ENCODE assay signal across 8 mouse cellular contexts in the genomic region with DNA sequence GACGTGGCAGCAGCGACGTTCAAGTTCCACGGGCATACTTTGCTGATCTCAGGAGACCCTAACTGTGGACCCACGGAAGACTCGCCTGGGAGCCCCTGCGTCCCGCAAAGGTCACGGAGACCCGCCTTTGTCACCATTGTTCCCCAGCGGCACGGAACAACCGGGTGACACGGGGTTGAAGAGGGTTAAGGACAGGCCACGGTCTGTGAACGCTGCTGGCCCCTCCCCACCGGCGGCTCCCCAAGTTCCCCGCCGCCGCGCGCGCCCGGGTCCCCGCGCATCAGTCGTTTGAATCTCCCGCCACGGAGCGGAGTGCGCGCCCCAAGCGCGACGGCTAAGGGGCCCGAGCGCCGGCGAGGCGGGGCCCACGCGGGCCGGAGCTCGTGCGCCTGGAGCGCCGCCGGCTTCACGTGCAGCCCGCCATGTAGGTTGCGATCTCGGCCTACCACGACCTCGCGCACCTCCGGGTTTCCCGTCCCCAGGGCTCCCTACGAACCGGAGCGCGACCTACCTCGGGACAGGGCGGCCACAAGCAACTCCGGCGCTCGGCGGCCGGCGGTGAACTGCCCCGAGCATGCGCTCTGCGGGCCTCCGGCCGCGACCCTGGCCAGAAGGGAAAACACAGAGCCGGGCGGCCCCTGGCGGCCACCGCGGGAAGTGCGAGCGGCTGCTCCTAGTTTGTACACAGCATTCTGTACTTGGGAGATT. TPM values are rescaled to one million over a fixed set of nuclear protein-coding genes. Genes with fewer than 3 reads are reported as not detected.
DNase-seq lines count a peak whose midpoint lies in the region; ATAC-seq and TF ChIP-seq lines count a peak whose summit lies in the region.

No protein-coding gene starts in this region.

- peak overlapping the region; percentile 92 for H3K9ac ChIP-seq in ES-Bruce4 (ENCODE audit: low read depth, poor library complexity, severe bottlenecking)
- peak overlapping the region; percentile 87 for H3K9ac ChIP-seq in forebrain, embryonic 13.5 days
- peak overlapping the region; percentile 90 for H3K9ac ChIP-seq in liver, embryonic 16.5 days (ENCODE audit: low read depth, low read length)
- H3K9ac ChIP-seq in neural tube, embryonic 12.5 days = peak overlapping the region; percentile 87
- peak overlapping the region; percentile 80 for H3K9ac ChIP-seq in stomach, postnatal 0 days (ENCODE audit: low read length)

- WGBS in forebrain, embryonic 13.5 days = under 1% methylated on average over 72 of the region's 83 CpGs
- 0% methylated on average over 83 of the region's 83 CpGs for WGBS in liver, embryonic 16.5 days (ENCODE audit: insufficient replicate concordance)
- WGBS in neural tube, embryonic 12.5 days = under 1% methylated on average over 83 of the region's 83 CpGs
- under 1% methylated on average over 79 of the region's 83 CpGs for WGBS in stomach, postnatal 0 days

- H3K9me3 ChIP-seq in ES-Bruce4 (replicated peaks; ENCODE audit: control insufficient read depth, insufficient read depth, low read length, poor library complexity, severe bottlenecking) = no peaks in the 10 kb centered on the region
- H3K9me3 ChIP-seq in forebrain, embryonic 13.5 days (replicated peaks) = no peaks in the 10 kb centered on the region
- H3K9me3 ChIP-seq in liver, embryonic 16.5 days (replicated peaks; ENCODE audit: control insufficient read depth, low read length) = no peaks in the 10 kb centered on the region
- no peaks in the 10 kb centered on the region for H3K9me3 ChIP-seq in neural tube, embryonic 12.5 days
- no peaks in the 10 kb centered on the region for H3K9me3 ChIP-seq in stomach, postnatal 0 days (ENCODE audit: control insufficient read depth, low read length)

- peak; percentile 88 for ATAC-seq in cerebellum, adult (ENCODE audit: insufficient number of reproducible peaks, low FRiP score, low TSS enrichment)
- peak; percentile 92 for ATAC-seq in forebrain, embryonic 13.5 days
- ATAC-seq in liver, embryonic 16.5 days (ENCODE audit: low read depth) = peak; percentile 88
- ATAC-seq in neural tube, embryonic 12.5 days (ENCODE audit: low FRiP score, low read depth) = peak; percentile 80
- ATAC-seq in stomach, postnatal 0 days (ENCODE audit: low FRiP score, low TSS enrichment) = peak; percentile 83

- peak overlapping the region; percentile 96 for H3K4me2 ChIP-seq in forebrain, embryonic 13.5 days
- peak overlapping the region; percentile 72 for H3K4me2 ChIP-seq in liver, embryonic 16.5 days (ENCODE audit: low read depth, low read length)
- peak overlapping the region; percentile 99 for H3K4me2 ChIP-seq in neural tube, embryonic 12.5 days (replicated peaks)
- H3K4me2 ChIP-seq in stomach, postnatal 0 days (replicated peaks; ENCODE audit: low read depth) = peak overlapping the region; percentile 99

- peak overlapping the region; percentile 10; the same call in 1 of the 2 replicates for H3K27ac ChIP-seq in ES-Bruce4 (ENCODE audit: insufficient read depth, low read length)
- no peak overlapping the region; the same call in 1 of the 2 replicates for H3K27ac ChIP-seq in forebrain, embryonic 13.5 days
- H3K27ac ChIP-seq in liver, embryonic 16.5 days (ENCODE audit: low read length) = peak overlapping the region; percentile 76
- H3K27ac ChIP-seq in neural tube, embryonic 12.5 days = no peak overlapping the region
- H3K27ac ChIP-seq in stomach, postnatal 0 days (replicated peaks) = peak overlapping the region; percentile 58

- H3K4me1 ChIP-seq in ES-Bruce4 (ENCODE audit: control insufficient read depth, insufficient read depth, low read length) = peaks cover 11% of the 10 kb centered on the region
- peaks cover 26% of the 10 kb centered on the region for H3K4me1 ChIP-seq in forebrain, embryonic 13.5 days
- peaks cover 33% of the 10 kb centered on the region for H3K4me1 ChIP-seq in liver, embryonic 16.5 days (ENCODE audit: control insufficient read depth, low read depth, low read length)
- peaks cover 21% of the 10 kb centered on the region for H3K4me1 ChIP-seq in neural tube, embryonic 12.5 days
- no peaks in the 10 kb centered on the region for H3K4me1 ChIP-seq in stomach, postnatal 0 days (replicated peaks; ENCODE audit: control insufficient read depth, insufficient read depth)

- peak; percentile 74 for TF ChIP-seq CTCF in ES-Bruce4 (IDR thresholded peaks at IDR 0.05; ENCODE audit: low read depth, low read length)
- peak; percentile 97 for TF ChIP-seq CTCF in stomach, postnatal 0 days (IDR thresholded peaks at IDR 0.05; ENCODE audit: low read depth)

- peaks cover 3% of the 10 kb centered on the region for H3K36me3 ChIP-seq in ES-Bruce4 (ENCODE audit: control insufficient read depth, insufficient read depth, low read length, poor library complexity, severe bottlenecking)
- 0 out of 2 replicates have a peak, but pooled peaks cover under 1% of the 10 kb centered on the region for H3K36me3 ChIP-seq in forebrain, embryonic 13.5 days (ENCODE audit: poor library complexity, severe bottlenecking)
- no peaks in the 10 kb centered on the region; the same call in 1 of the 2 replicates for H3K36me3 ChIP-seq in liver, embryonic 16.5 days (ENCODE audit: control insufficient read depth, insufficient read depth)
- H3K36me3 ChIP-seq in neural tube, embryonic 12.5 days = 0 out of 2 replicates have a peak, but pooled peaks cover 2% of the 10 kb centered on the region
- no peaks in the 10 kb centered on the region for H3K36me3 ChIP-seq in stomach, postnatal 0 days (ENCODE audit: control insufficient read depth, insufficient read depth, low read length)

- intact Hi-C loops in heart, postnatal 10 days (cut with DNase I) = loop anchor here (1.0 to 5.0 kb wide), 4 partner anchors 52 to 258 kb away; partner anchors contain the start of gene Taf12

- DNase-seq in heart, postnatal 10 days = peak; percentile 96 to 98
- peak; percentile 99 for DNase-seq in kidney, postnatal 4 days
- peak; percentile 95 for DNase-seq in stomach, postnatal 0 days (ENCODE audit: low spot score)

- no peak for TF ChIP-seq EP300 in ES-Bruce4 (IDR thresholded peaks at IDR 0.05; ENCODE audit: insufficient read depth, low read depth, low read length)
- TF ChIP-seq EP300 in stomach, postnatal 0 days (optimal IDR thresholded peaks at IDR 0.05) = no peak

- no peaks in the 10 kb centered on the region for H3K27me3 ChIP-seq in ES-Bruce4 (ENCODE audit: control insufficient read depth, insufficient read depth, low read length, poor library complexity, severe bottlenecking)
- H3K27me3 ChIP-seq in forebrain, embryonic 13.5 days = no peaks in the 10 kb centered on the region
- H3K27me3 ChIP-seq in liver, embryonic 16.5 days (ENCODE audit: control insufficient read depth, insufficient read depth, low read depth, low read length) = no peaks in the 10 kb centered on the region
- H3K27me3 ChIP-seq in neural tube, embryonic 12.5 days (replicated peaks) = no peaks in the 10 kb centered on the region
- no peaks in the 10 kb centered on the region for H3K27me3 ChIP-seq in stomach, postnatal 0 days (ENCODE audit: control insufficient read depth, insufficient read depth, low read length)

- H3K4me3 ChIP-seq in ES-Bruce4 (ENCODE audit: low read depth, low read length) = peak overlapping the region; percentile 92
- peak overlapping the region; percentile 86 for H3K4me3 ChIP-seq in forebrain, embryonic 13.5 days
- peak overlapping the region; percentile 89 for H3K4me3 ChIP-seq in liver, embryonic 16.5 days (ENCODE audit: low read depth, low read length)
- peak overlapping the region; percentile 84 for H3K4me3 ChIP-seq in neural tube, embryonic 12.5 days
- H3K4me3 ChIP-seq in stomach, postnatal 0 days (ENCODE audit: low read depth, low read length) = peak overlapping the region; percentile 75

- no peak for TF ChIP-seq POLR2A in ES-Bruce4 (IDR thresholded peaks at IDR 0.05; ENCODE audit: insufficient read depth, low read length)

RNA-seq across cellular contexts. Expression of gene Rcc1, which starts 8.1 kb away (rescaled TPM):
- polyA plus RNA-seq in ES-Bruce4 (2011; ENCODE audit: insufficient read depth, insufficient read length, low read depth, missing spikeins) = 78.8 and 83.1 TPM in 2 replicates
- polyA plus RNA-seq in forebrain, embryonic 13.5 days (2015; fragmentation: Nextera tagmentation; extraction: Ambion mirVana) = 82.2 and 89.5 TPM in 2 replicates
- 10 to 100 TPM; 13.9 to 17.0 TPM for total RNA-seq in heart, postnatal 10 days (2021)
- 41.3 and 44.2 TPM in 2 replicates for polyA plus RNA-seq in liver, embryonic 16.5 days (2015; fragmentation: Nextera tagmentation; extraction: Ambion mirVana)
- 71.0 and 75.8 TPM in 2 replicates for polyA plus RNA-seq in neural tube, embryonic 12.5 days (2016; fragmentation: Nextera tagmentation; extraction: Ambion mirVana)
- polyA plus RNA-seq in stomach, postnatal 0 days (2015; fragmentation: Nextera tagmentation; extraction: Ambion mirVana) = 23.4 and 25.2 TPM in 2 replicates

RNA-seq across cellular contexts. Expression of gene Trnau1ap, which starts 16.0 kb away (rescaled TPM):
- 35.2 and 36.1 TPM in 2 replicates for polyA plus RNA-seq in ES-Bruce4 (2011; ENCODE audit: insufficient read depth, insufficient read length, low read depth, missing spikeins)
- 87.8 and 96.4 TPM in 2 replicates for polyA plus RNA-seq in forebrain, embryonic 13.5 days (2015; fragmentation: Nextera tagmentation; extraction: Ambion mirVana)
- 10 to 100 TPM; 28.3 to 29.5 TPM for total RNA-seq in heart, postnatal 10 days (2021)
- 26.9 and 27.3 TPM in 2 replicates for polyA plus RNA-seq in liver, embryonic 16.5 days (2015; fragmentation: Nextera tagmentation; extraction: Ambion mirVana)
- polyA plus RNA-seq in neural tube, embryonic 12.5 days (2016; fragmentation: Nextera tagmentation; extraction: Ambion mirVana) = 77.1 and 77.9 TPM in 2 replicates
- polyA plus RNA-seq in stomach, postnatal 0 days (2015; fragmentation: Nextera tagmentation; extraction: Ambion mirVana) = 45.5 and 45.7 TPM in 2 replicates

RNA-seq across cellular contexts. Expression of gene Rab42, which starts 42.1 kb away (rescaled TPM):
- 0.90 TPM in 1 of 2 replicates, not detected in the other for polyA plus RNA-seq in ES-Bruce4 (2011; ENCODE audit: insufficient read depth, insufficient read length, low read depth, missing spikeins)
- 0.23 and 0.64 TPM in 2 replicates for polyA plus RNA-seq in forebrain, embryonic 13.5 days (2015; fragmentation: Nextera tagmentation; extraction: Ambion mirVana)
- 1 to 10 TPM; 1.1 TPM for total RNA-seq in heart, postnatal 10 days (2021)
- polyA plus RNA-seq in liver, embryonic 16.5 days (2015; fragmentation: Nextera tagmentation; extraction: Ambion mirVana) = 0.41 and 0.61 TPM in 2 replicates
- 1.0 and 1.2 TPM in 2 replicates for polyA plus RNA-seq in neural tube, embryonic 12.5 days (2016; fragmentation: Nextera tagmentation; extraction: Ambion mirVana)
- 2.3 and 2.6 TPM in 2 replicates for polyA plus RNA-seq in stomach, postnatal 0 days (2015; fragmentation: Nextera tagmentation; extraction: Ambion mirVana)

Comparison
In these comparisons a context has a peak if more than half of its experiments do, and no peak if none do; other contexts are left out.
1. H3K27ac ChIP-seq: peak in ES-Bruce4 (single experiment), liver, embryonic 16.5 days (single experiment) and stomach, postnatal 0 days (single experiment); none in forebrain, embryonic 13.5 days (single experiment) and neural tube, embryonic 12.5 days (single experiment).
2. Peak in every context shown above with its lines, with median percentiles within 50 percentile points of each other: H3K4me3 ChIP-seq, H3K9ac ChIP-seq, ATAC-seq, H3K4me2 ChIP-seq and DNase-seq.